Mouse (Mus musculus): ENCODE measurements around the gene Tnfrsf21. TPM values are rescaled to one million over a fixed set of nuclear protein-coding genes. Genes with fewer than 3 reads are reported as not detected.

Tnfrsf21 gene
- polyA plus RNA-seq, 1 experiment from 2014 or later = 23.6 TPM

GRCm38 (mm10) chr17:43128908-43129533 lies 112.7 kb downstream of the Tnfrsf21 start:
- H3K36me3 ChIP-seq (replicated peaks) = no peaks in the 10 kb centered on the region
- DNase-seq (ENCODE audit: low spot score) = no peak
- 93% methylated on average over 7 of the region's 7 CpGs for WGBS

GRCm38 (mm10) chr17:43130115-43130869 lies 113.9 kb downstream of the Tnfrsf21 start:
- Histone ChIP-seq H3K36me3 (replicated peaks) (no peaks in the 10 kb centered on the region), H3K4me3 (no peak overlapping the region), H3K27me3 (replicated peaks; ENCODE audit: low read depth, poor library complexity, severe bottlenecking) (no peaks in the 10 kb centered on the region), H3K27ac (replicated peaks) (no peak overlapping the region), H3K9me3 (no peaks in the 10 kb centered on the region), H3K4me1 (no peaks in the 10 kb centered on the region)
- no peak for DNase-seq (ENCODE audit: low spot score)
- WGBS = 84% methylated on average over 3 of the region's 3 CpGs

More at GRCm38 (mm10) chr17:43128908-43129533, 112.7 kb downstream of the Tnfrsf21 start:
- Histone ChIP-seq H3K4me3 (no peak overlapping the region), H3K9me3 (no peaks in the 10 kb centered on the region), H3K27me3 (replicated peaks; ENCODE audit: low read depth, poor library complexity, severe bottlenecking) (no peaks in the 10 kb centered on the region), H3K4me1 (no peaks in the 10 kb centered on the region), H3K27ac (replicated peaks) (no peak overlapping the region)

- H3K4me3 ChIP-seq = no peak overlapping the region
- H3K4me1 ChIP-seq = no peaks in the 10 kb centered on the region
- H3K27ac ChIP-seq (replicated peaks) = no peak overlapping the region
- no peaks in the 10 kb centered on the region for H3K36me3 ChIP-seq (replicated peaks)
- no peak for DNase-seq (ENCODE audit: low spot score)
- H3K27me3 ChIP-seq (replicated peaks; ENCODE audit: low read depth, poor library complexity, severe bottlenecking) = no peaks in the 10 kb centered on the region
- no peaks in the 10 kb centered on the region for H3K9me3 ChIP-seq
Measured at GRCm38 (mm10) chr17:43130870-43131264, 114.5 kb downstream of the Tnfrsf21 start.

GRCm38 (mm10) chr17:43132477-43132876 lies 116.1 kb downstream of the Tnfrsf21 start:
- H3K4me3 ChIP-seq = no peak overlapping the region
- no peaks in the 10 kb centered on the region for H3K36me3 ChIP-seq (replicated peaks)
- H3K4me1 ChIP-seq = no peaks in the 10 kb centered on the region
- 79% methylated on average over 5 of the region's 5 CpGs for WGBS
- no peak for DNase-seq (ENCODE audit: low spot score)
- no peaks in the 10 kb centered on the region for H3K9me3 ChIP-seq
- H3K27ac ChIP-seq (replicated peaks) = no peak overlapping the region
- H3K27me3 ChIP-seq (replicated peaks; ENCODE audit: low read depth, poor library complexity, severe bottlenecking) = no peaks in the 10 kb centered on the region

GRCm38 (mm10) chr17:43133106-43133505 lies 116.8 kb downstream of the Tnfrsf21 start:
- 82% methylated on average over 4 of the region's 4 CpGs for WGBS
- H3K36me3 ChIP-seq (replicated peaks) = no peaks in the 10 kb centered on the region
- no peaks in the 10 kb centered on the region for H3K9me3 ChIP-seq
- no peak overlapping the region for H3K4me3 ChIP-seq
- H3K27me3 ChIP-seq (replicated peaks; ENCODE audit: low read depth, poor library complexity, severe bottlenecking) = no peaks in the 10 kb centered on the region
- no peaks in the 10 kb centered on the region for H3K4me1 ChIP-seq
- no peak for DNase-seq (ENCODE audit: low spot score)
- H3K27ac ChIP-seq (replicated peaks) = no peak overlapping the region

- no peak overlapping the region for H3K4me3 ChIP-seq
- no peak overlapping the region for H3K27ac ChIP-seq (replicated peaks)
- WGBS = 75% methylated on average over 4 of the region's 4 CpGs
- H3K36me3 ChIP-seq (replicated peaks) = no peaks in the 10 kb centered on the region
- H3K4me1 ChIP-seq = no peaks in the 10 kb centered on the region
- no peaks in the 10 kb centered on the region for H3K9me3 ChIP-seq
- DNase-seq (ENCODE audit: low spot score) = no peak
- no peaks in the 10 kb centered on the region for H3K27me3 ChIP-seq (replicated peaks; ENCODE audit: low read depth, poor library complexity, severe bottlenecking)
Measured at GRCm38 (mm10) chr17:43134991-43135390, 118.6 kb downstream of the Tnfrsf21 start.

GRCm38 (mm10) chr17:43135398-43136265 lies 119.3 kb downstream of the Tnfrsf21 start:
- Histone ChIP-seq H3K4me3 (no peak overlapping the region), H3K36me3 (replicated peaks) (no peaks in the 10 kb centered on the region), H3K27me3 (replicated peaks; ENCODE audit: low read depth, poor library complexity, severe bottlenecking) (no peaks in the 10 kb centered on the region), H3K27ac (replicated peaks) (no peak overlapping the region), H3K4me1 (no peaks in the 10 kb centered on the region), H3K9me3 (no peaks in the 10 kb centered on the region)
- WGBS = 65% methylated on average over 7 of the region's 7 CpGs
- DNase-seq (ENCODE audit: low spot score) = no peak

GRCm38 (mm10) chr17:43136720-43137119 lies 120.4 kb downstream of the Tnfrsf21 start:
- no peak overlapping the region for H3K27ac ChIP-seq (replicated peaks)
- no peaks in the 10 kb centered on the region for H3K27me3 ChIP-seq (replicated peaks; ENCODE audit: low read depth, poor library complexity, severe bottlenecking)
- no peak for DNase-seq (ENCODE audit: low spot score)
- no peak overlapping the region for H3K4me3 ChIP-seq
- WGBS = 73% methylated on average over 4 of the region's 4 CpGs
- no peaks in the 10 kb centered on the region for H3K4me1 ChIP-seq
- no peaks in the 10 kb centered on the region for H3K9me3 ChIP-seq
- no peaks in the 10 kb centered on the region for H3K36me3 ChIP-seq (replicated peaks)

- Histone ChIP-seq H3K27me3 (replicated peaks; ENCODE audit: low read depth, poor library complexity, severe bottlenecking) (no peaks in the 10 kb centered on the region), H3K4me1 (peaks cover 3% of the 10 kb centered on the region; the same call in 1 of the 2 replicates), H3K9me3 (no peaks in the 10 kb centered on the region), H3K4me3 (no peak overlapping the region), H3K27ac (replicated peaks) (no peak overlapping the region), H3K36me3 (replicated peaks) (no peaks in the 10 kb centered on the region)
- 94% methylated on average over 9 of the region's 9 CpGs for WGBS
- no peak for DNase-seq (ENCODE audit: low spot score)
Measured at GRCm38 (mm10) chr17:43137838-43138237, 121.5 kb downstream of the Tnfrsf21 start.

GRCm38 (mm10) chr17:43138356-43138755 lies 122.0 kb downstream of the Tnfrsf21 start:
- Histone ChIP-seq H3K36me3 (replicated peaks) (no peaks in the 10 kb centered on the region), H3K27me3 (replicated peaks; ENCODE audit: low read depth, poor library complexity, severe bottlenecking) (no peaks in the 10 kb centered on the region), H3K4me3 (no peak overlapping the region), H3K27ac (replicated peaks) (no peak overlapping the region), H3K9me3 (no peaks in the 10 kb centered on the region), H3K4me1 (peaks cover 3% of the 10 kb centered on the region; the same call in 1 of the 2 replicates)
- 82% methylated on average over 7 of the region's 7 CpGs for WGBS
- no peak for DNase-seq (ENCODE audit: low spot score)
